Mouse (Mus musculus): Measurements from ENCODE around the gene Tekt3.

Gene Tekt3

GRCm38 (mm10) chr11:63058375-63058952, 3.0 kb upstream of the Tekt3 start:
- no peak for DNase-seq (ENCODE audit: low read depth in 2 of 2, low spot score in 2 of 2)

DNA sequence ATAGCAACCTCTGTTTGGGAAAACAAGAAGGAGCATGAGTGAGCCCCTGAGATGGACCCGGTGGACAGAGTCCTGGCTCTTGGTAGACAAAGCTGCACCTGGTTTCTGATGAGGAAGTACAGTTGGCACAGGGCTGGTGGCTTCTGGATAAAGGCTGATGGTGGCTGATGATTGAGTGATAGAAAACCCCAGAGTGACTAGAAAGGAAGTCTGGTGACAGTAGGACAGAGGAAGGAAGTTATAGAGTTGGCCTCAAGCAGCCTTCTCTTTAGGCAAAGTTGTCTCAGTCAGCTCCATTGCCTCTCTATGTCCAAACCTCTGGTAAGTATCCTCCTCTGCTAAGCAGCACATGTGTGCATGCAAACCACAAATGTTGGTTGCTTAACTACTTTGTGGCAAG, 1.5 kb upstream of the Tekt3 start:
- DNase-seq (ENCODE audit: low read depth in 2 of 2, low spot score in 2 of 2): no peak

- DNase-seq (ENCODE audit: low read depth in 2 of 2, low spot score in 2 of 2): no peak
These were observed 5.1 kb downstream of the Tekt3 start for GRCm38 (mm10) chr11:63066526-63066925.

GRCm38 (mm10) chr11:63070081-63070480, 8.6 kb downstream of the Tekt3 start:
- DNase-seq (ENCODE audit: low read depth in 2 of 2, low spot score in 2 of 2): no peak

GRCm38 (mm10) chr11:63084536-63084935, 23.1 kb downstream of the Tekt3 start:
- DNase-seq (ENCODE audit: low read depth in 2 of 2, low spot score in 2 of 2): no peak

- DNase-seq (ENCODE audit: low read depth in 2 of 2, low spot score in 2 of 2): no peak
These were observed 27.2 kb downstream of the Tekt3 start for GRCm38 (mm10) chr11:63088672-63089071.

DNA sequence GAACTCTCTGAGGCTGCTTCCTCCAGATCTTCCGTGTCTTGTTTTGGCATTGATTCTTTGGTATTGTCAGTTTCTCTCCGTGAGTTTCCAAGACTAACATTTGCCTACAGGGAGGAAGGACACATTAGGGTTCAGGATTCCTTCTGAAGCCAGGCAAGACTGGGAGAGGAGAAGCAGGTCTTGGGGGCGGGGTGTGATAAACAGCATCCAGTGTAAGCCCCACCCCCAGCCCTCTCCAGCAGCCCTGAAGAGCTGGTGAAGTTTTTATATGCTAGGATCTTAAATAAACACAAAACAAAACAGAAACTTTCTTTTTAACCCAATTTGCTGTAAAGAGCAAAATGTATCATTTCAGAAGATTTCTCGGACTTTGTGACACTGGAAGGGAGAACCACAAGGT, 28.8 kb downstream of the Tekt3 start:
- no peak for DNase-seq (ENCODE audit: low read depth in 2 of 2, low spot score in 2 of 2)

- no peak for DNase-seq (ENCODE audit: low read depth in 2 of 2, low spot score in 2 of 2)
These were observed 29.5 kb downstream of the Tekt3 start for GRCm38 (mm10) chr11:63090986-63091385.

- DNase-seq (ENCODE audit: low read depth in 2 of 2, low spot score in 2 of 2): no peak
These were observed 30.8 kb downstream of the Tekt3 start for GRCm38 (mm10) chr11:63092271-63092670.

DNA sequence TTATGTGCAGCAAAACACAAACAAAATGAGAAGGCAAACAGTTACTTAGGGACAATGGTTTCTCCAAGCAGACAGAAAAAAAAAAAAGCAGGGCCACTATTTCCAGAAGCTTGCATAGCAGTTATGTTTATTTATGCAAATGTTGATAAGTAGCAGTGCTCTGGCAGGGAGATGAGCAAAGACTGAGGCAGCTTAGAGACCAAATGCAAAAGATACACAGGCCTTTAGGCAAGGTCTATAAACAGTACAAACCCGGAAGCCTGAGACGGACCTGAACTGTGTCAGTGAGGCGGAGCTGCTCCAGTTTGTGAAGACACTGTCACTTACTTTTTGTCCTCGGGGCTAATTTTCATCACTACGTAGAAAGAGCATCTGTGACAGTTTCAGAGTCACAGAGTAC, 32.1 kb downstream of the Tekt3 start:
- DNase-seq (ENCODE audit: low read depth in 2 of 2, low spot score in 2 of 2): no peak

GRCm38 (mm10) chr11:63094496-63094895, 33.0 kb downstream of the Tekt3 start:
- no peak for DNase-seq (ENCODE audit: low read depth in 2 of 2, low spot score in 2 of 2)

DNA sequence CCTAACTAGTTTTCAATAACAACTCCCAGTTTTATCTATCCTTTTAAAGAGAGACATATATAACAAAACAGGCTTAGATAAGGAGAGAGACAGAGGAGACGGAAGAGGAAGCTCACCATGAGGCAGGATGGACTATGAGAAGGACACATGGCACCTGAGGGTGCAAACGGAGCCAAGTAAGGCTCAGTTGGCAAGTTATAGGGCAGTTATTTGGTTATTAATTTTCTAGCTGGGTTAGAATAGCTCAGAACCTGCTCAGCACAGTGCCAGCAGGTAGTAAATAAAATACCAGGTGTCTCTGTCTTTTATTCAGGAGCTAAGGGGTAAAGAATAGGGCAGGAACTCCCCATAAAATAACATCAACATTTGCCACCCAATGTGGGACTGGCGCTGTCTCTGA, 36.6 kb downstream of the Tekt3 start:
- DNase-seq (ENCODE audit: low read depth in 2 of 2, low spot score in 2 of 2): no peak

GRCm38 (mm10) chr11:63099390-63099789, 37.9 kb downstream of the Tekt3 start:
- DNase-seq (ENCODE audit: low read depth in 2 of 2, low spot score in 2 of 2): no peak

GRCm38 (mm10) chr11:63103256-63103655, 41.8 kb downstream of the Tekt3 start:
- no peak for DNase-seq (ENCODE audit: low read depth in 2 of 2, low spot score in 2 of 2)

- DNase-seq (ENCODE audit: low read depth in 2 of 2, low spot score in 2 of 2): no peak
These were observed 42.6 kb downstream of the Tekt3 start for GRCm38 (mm10) chr11:63104026-63104425.

- no peak for DNase-seq (ENCODE audit: low read depth in 2 of 2, low spot score in 2 of 2)
These were observed 47.8 kb downstream of the Tekt3 start for GRCm38 (mm10) chr11:63109230-63109775.

- DNase-seq (ENCODE audit: low read depth in 2 of 2, low spot score in 2 of 2): no peak
These were observed 48.9 kb downstream of the Tekt3 start for GRCm38 (mm10) chr11:63110329-63110728.

- no peak for DNase-seq (ENCODE audit: low read depth in 2 of 2, low spot score in 2 of 2)
These were observed 53.6 kb downstream of the Tekt3 start for GRCm38 (mm10) chr11:63114807-63115641.

DNA sequence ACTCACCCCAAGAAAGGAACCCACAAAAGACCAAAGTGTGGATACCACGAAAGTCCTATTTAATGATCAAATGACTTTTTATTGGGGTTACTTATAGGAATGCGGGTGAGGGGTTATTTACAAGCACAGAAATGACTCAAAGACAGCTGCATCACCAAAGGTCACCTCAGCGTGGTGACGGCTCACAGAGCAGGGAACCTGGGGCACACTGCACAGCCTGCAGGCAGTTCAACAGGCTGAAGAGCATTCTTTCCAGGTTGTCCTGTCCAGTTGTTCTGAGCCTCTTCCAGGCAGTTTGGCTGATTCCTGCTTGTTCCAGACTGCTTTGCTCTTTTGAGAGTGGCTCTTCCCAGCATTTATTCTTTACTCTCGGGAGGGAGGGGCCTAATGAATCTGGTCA, 55.2 kb downstream of the Tekt3 start:
- DNase-seq (ENCODE audit: low read depth in 2 of 2, low spot score in 2 of 2): no peak

GRCm38 (mm10) chr11:63117266-63117665, 55.8 kb downstream of the Tekt3 start:
- DNase-seq (ENCODE audit: low read depth in 2 of 2, low spot score in 2 of 2): no peak

DNA sequence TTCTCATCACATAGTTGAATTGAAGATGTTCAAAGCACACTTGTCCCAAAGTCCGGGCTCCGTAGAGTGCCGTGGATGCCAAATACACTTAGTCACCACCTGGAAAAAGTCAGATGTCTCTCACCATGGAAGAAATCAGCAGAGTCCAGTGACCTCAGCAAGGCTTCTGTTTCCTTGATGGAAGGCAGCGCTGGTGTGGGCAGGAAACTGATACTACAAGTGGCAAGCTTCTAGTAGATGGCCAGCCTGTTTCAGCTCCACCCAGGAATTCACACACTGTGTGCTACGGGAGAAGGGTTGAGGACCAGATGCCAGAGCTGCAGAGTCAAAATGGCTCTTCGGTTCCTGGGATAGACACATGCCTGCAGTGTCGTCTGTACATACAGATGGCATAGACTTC, 58.3 kb downstream of the Tekt3 start:
- DNase-seq (ENCODE audit: low read depth in 2 of 2, low spot score in 2 of 2): no peak

DNA sequence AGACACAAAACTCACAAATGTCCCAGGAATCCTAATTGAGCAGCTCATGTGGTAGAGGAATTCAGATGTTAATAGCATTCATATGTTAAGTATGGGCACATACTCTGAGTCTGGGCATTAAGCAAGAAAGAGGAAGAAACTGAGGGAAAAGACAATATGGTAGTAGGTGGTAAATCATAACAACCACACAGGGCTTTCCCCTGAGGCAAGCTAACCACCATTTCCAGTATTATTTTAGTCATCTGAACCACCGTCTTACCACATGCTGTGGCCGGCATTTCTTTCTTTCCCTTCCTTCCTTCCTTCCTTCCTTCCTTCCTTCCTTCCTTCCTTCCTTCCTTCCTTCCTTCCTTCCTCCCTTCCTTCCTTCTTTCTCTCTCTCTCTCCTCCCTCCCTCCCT, 60.8 kb downstream of the Tekt3 start:
- DNase-seq (ENCODE audit: low read depth in 2 of 2, low spot score in 2 of 2): no peak

Data from CD8-positive naive resting alpha-beta T cell, adult 2 months (primary cell).